Comparison of ENCODE assay signal across 9 mouse cellular contexts in genomic region chr5:107874561-107875260, GRCm38 (mm10). TPM values are rescaled to one million over a fixed set of nuclear protein-coding genes. Genes with fewer than 3 reads are reported as not detected.
DNase-seq lines count a peak whose midpoint lies in the region; ATAC-seq lines count a peak whose summit lies in the region.
"Had no signal": no experiment of that assay in that cellular context is flagged by ENCODE, and none has a peak within 500 bp of the region (broad histone marks: within the 10 kb centered on the region; RNA-seq: fewer than 3 reads in every experiment).

Gene Evi5 (minus strand): TSS chr5:107875107.

- ATAC-seq in embryonic facial prominence, embryonic 13.5 days (ENCODE audit: insufficient number of reproducible peaks, insufficient read depth, low FRiP score, low TSS enrichment, low read depth) = no peak
- no peak; the same call in 1 of the 2 replicates for ATAC-seq in heart, embryonic 15.5 days (replicated peaks; ENCODE audit: insufficient number of reproducible peaks, insufficient read depth, low FRiP score, low read depth)
- ATAC-seq in monocyte, adult 5-6 weeks (replicated peaks; ENCODE audit: insufficient number of reproducible peaks, low FRiP score, low TSS enrichment, poor library complexity, severe bottlenecking) = peak; percentile 53; the same call in 1 of the 2 replicates

- no peak within 1 kb of the TSS for H3K4me3 ChIP-seq in embryonic facial prominence, embryonic 13.5 days
- H3K4me3 ChIP-seq in heart, embryonic 15.5 days = peak within 1 kb of the TSS; percentile 20; the same call in 1 of the 2 replicates
- H3K4me3 ChIP-seq: megakaryocyte, embryonic 14.5 days had no signal

- no peaks in the 10 kb centered on the region for H3K36me3 ChIP-seq in embryonic facial prominence, embryonic 13.5 days
- no peaks in the 10 kb centered on the region for H3K36me3 ChIP-seq in heart, embryonic 15.5 days

- no peaks in the 10 kb centered on the region for H3K4me1 ChIP-seq in embryonic facial prominence, embryonic 13.5 days
- peaks cover 26% of the 10 kb centered on the region for H3K4me1 ChIP-seq in heart, embryonic 15.5 days (replicated peaks)
- H3K4me1 ChIP-seq: megakaryocyte, embryonic 14.5 days had no signal

- WGBS in embryonic facial prominence, embryonic 13.5 days = 45% methylated on average over 4 of the region's 4 CpGs
- WGBS in heart, embryonic 15.5 days = 31% methylated on average over 4 of the region's 4 CpGs

- no peak within 1 kb of the TSS for H3K27ac ChIP-seq in embryonic facial prominence, embryonic 13.5 days
- peak within 1 kb of the TSS; percentile 89 for H3K27ac ChIP-seq in heart, embryonic 15.5 days

- 0 out of 2 replicates have a peak, but pooled peaks cover 2% of the 10 kb centered on the region for H3K27me3 ChIP-seq in embryonic facial prominence, embryonic 13.5 days
- H3K27me3 ChIP-seq in heart, embryonic 15.5 days = no peaks in the 10 kb centered on the region

- H3K9ac ChIP-seq in embryonic facial prominence, embryonic 13.5 days = no peak within 1 kb of the TSS
- no peak within 1 kb of the TSS for H3K9ac ChIP-seq in heart, embryonic 15.5 days

- no peak within 1 kb of the TSS for H3K4me2 ChIP-seq in embryonic facial prominence, embryonic 13.5 days
- H3K4me2 ChIP-seq in heart, embryonic 15.5 days = peak within 1 kb of the TSS; percentile 46

- no peaks in the 10 kb centered on the region for H3K9me3 ChIP-seq in embryonic facial prominence, embryonic 13.5 days
- no peaks in the 10 kb centered on the region for H3K9me3 ChIP-seq in heart, embryonic 15.5 days (replicated peaks)
- H3K9me3 ChIP-seq: megakaryocyte, embryonic 14.5 days had no signal

- DNase-seq in urinary bladder, adult 2 months (ENCODE audit: low spot score) = no peak
- no peak for DNase-seq in urinary bladder, postnatal 36 days (ENCODE audit: low spot score in 2 of 2)
- DNase-seq in left cerebral cortex, postnatal 14 days (ENCODE audit: low spot score in 2 of 2) = peak in 1 of 2 experiments; percentile 32
- no peak for DNase-seq in ovary, postnatal 14 days (ENCODE audit: low spot score)
- no peak for DNase-seq in urinary bladder, adult 18-20 months (ENCODE audit: low spot score in 2 of 2)

- intact Hi-C loops in left cerebral cortex, postnatal 14 days (cut with DNase I) = no loop called here

RNA-seq across cellular contexts. Expression of gene Evi5, which starts in this region (rescaled TPM):
- 22.4 and 25.8 TPM in 2 replicates for polyA plus RNA-seq in urinary bladder, adult 2 months (2012; rRNA removed)
- 76.6 and 80.9 TPM in 2 replicates for polyA plus RNA-seq in embryonic facial prominence, embryonic 13.5 days (2015; fragmentation: Nextera tagmentation; extraction: Ambion mirVana)
- 41.7 and 44.9 TPM in 2 replicates for polyA plus RNA-seq in heart, embryonic 15.5 days (2015; fragmentation: Nextera tagmentation; extraction: Ambion mirVana)
- 10 to 100 TPM; 65.6 to 73.0 TPM for total RNA-seq in left cerebral cortex, postnatal 14 days (2021)
- 29.5 to 30.7 TPM (median 29.8 TPM) in 3 replicates for total RNA-seq in monocyte, adult 5-6 weeks (2017)
